Mouse (Mus musculus): ENCODE results near the gene Cideb. TPM values are rescaled to one million over a fixed set of nuclear protein-coding genes. Genes with fewer than 3 reads are reported as not detected.

The Cideb gene
- polyA plus RNA-seq, 1 experiment from 2014 or later, result 0.18 TPM

DNA sequence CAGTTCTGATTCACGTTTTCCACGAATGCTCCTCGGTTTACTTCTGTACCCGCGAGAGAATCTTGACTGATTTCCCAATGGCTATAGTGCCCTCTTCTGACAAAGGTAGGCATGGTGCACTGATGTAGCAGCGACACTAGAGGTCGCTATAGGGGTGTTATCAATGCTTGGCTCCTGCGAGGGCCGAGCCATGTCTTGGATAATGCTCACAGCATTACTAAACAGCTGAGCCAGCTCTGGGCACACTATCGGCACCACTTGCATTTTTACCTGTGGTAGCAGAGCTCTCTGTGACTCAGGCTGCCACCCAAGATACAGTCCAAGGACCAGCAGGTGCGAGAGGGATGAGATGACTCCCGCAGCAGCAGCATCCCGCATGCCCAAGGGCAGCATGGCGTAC is 23.1 kb upstream of the Cideb start:
- Histone ChIP-seq H3K4me3 (peak overlapping the region; percentile 55), H3K36me3 (peaks cover 32% of the 10 kb centered on the region), H3K4me1 (peaks cover 31% of the 10 kb centered on the region), H3K27me3 (peaks cover 36% of the 10 kb centered on the region), H3K9ac (0 out of 2 replicates have a peak overlapping the region, but pooled peaks have one; percentile 55), H3K4me2 (peak overlapping the region; percentile 87), H3K27ac (peak overlapping the region; percentile 28; the same call in 1 of the 2 replicates), H3K9me3 (no peaks in the 10 kb centered on the region)
- 0 out of 2 replicates have a peak, but pooled peaks have one; percentile 22 for ATAC-seq (ENCODE audit: insufficient number of reproducible peaks, insufficient read depth, low FRiP score, low TSS enrichment, low read depth)
- WGBS, result 10% methylated on average over 14 of the region's 14 CpGs

DNA sequence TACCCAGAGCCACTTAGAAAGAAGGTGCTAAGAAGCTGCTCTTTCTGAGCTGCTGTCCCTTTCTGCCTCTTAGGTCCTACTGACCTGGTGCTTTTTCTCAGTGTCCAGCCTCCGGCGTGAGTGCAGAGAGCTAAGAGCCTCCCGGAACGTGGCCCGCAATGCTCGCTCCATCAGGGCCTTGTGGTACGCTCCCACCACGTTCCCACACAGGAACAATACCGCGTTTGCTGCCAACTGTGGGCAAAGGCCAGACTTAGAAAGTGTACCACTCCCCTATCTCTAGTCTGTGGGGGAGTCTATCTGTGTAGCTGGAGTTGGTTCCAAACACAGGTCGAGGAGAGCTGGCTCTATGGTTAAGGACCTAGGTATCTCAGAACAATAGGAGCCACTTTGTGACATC is 22.5 kb upstream of the Cideb start:
- Histone ChIP-seq H3K9me3 (no peaks in the 10 kb centered on the region), H3K4me1 (peaks cover 31% of the 10 kb centered on the region), H3K4me3 (no peak overlapping the region), H3K36me3 (peaks cover 27% of the 10 kb centered on the region), H3K27me3 (peaks cover 30% of the 10 kb centered on the region), H3K9ac (peak overlapping the region; percentile 23; the same call in 1 of the 2 replicates), H3K4me2 (peak overlapping the region; percentile 87), H3K27ac (no peak overlapping the region)
- WGBS, result 82% methylated on average over 11 of the region's 11 CpGs
- ATAC-seq (ENCODE audit: insufficient number of reproducible peaks, insufficient read depth, low FRiP score, low TSS enrichment, low read depth), result no peak

DNA sequence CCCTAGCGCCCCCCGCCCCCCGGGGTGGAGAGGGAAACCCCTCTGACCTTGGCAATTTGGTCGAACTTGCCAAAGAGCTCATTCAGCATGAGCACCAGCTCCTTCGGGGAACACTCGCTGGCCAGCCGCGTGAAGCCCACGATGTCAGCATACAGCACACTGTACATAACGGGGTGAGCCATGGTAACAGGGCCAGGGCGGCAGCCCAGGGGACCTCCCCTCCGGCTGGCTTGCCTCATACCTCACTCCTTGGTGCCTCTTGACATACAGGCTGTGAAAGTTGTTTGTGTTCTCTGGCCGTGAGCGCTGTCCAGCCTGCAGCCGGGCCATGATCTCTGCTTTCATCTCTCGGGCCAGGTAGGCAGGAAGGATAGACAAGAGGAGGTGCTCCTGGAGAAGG is 21.4 kb upstream of the Cideb start:
- no peak for ATAC-seq (ENCODE audit: insufficient number of reproducible peaks, insufficient read depth, low FRiP score, low TSS enrichment, low read depth)
- no peak overlapping the region for H3K4me2 ChIP-seq
- WGBS, result 60% methylated on average over 16 of the region's 16 CpGs
- H3K4me1 ChIP-seq, result peaks cover 31% of the 10 kb centered on the region
- H3K36me3 ChIP-seq, result peaks cover 27% of the 10 kb centered on the region
- no peak overlapping the region for H3K4me3 ChIP-seq
- no peak overlapping the region for H3K27ac ChIP-seq
- no peak overlapping the region for H3K9ac ChIP-seq
- peaks cover 19% of the 10 kb centered on the region for H3K27me3 ChIP-seq
- no peaks in the 10 kb centered on the region for H3K9me3 ChIP-seq

DNA sequence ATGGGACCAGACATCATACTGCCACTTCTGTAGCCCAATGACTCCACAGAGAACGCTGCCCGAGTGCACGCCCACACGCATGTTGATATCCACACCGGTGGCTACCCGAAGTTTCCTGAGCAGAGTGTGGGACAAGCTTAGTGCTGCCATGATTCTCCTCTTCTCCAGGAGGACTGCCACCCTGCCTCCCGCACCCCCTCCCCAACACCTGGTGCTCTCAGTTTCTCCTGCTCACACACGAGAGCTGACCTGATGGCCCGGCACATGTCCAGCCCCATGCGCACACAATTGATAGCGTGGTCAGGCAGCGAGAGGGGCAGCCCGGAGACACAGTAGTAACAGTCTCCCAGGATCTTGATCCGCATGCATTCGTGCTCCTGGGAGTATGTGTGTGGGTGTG is 20.4 kb upstream of the Cideb start:
- no peak for ATAC-seq (ENCODE audit: insufficient number of reproducible peaks, insufficient read depth, low FRiP score, low TSS enrichment, low read depth)
- Histone ChIP-seq H3K27me3 (peaks cover 10% of the 10 kb centered on the region), H3K4me2 (no peak overlapping the region), H3K4me3 (no peak overlapping the region), H3K9me3 (no peaks in the 10 kb centered on the region), H3K9ac (no peak overlapping the region), H3K4me1 (peaks cover 25% of the 10 kb centered on the region), H3K36me3 (peaks cover 27% of the 10 kb centered on the region), H3K27ac (no peak overlapping the region)
- WGBS, result 89% methylated on average over 15 of the region's 15 CpGs

DNA sequence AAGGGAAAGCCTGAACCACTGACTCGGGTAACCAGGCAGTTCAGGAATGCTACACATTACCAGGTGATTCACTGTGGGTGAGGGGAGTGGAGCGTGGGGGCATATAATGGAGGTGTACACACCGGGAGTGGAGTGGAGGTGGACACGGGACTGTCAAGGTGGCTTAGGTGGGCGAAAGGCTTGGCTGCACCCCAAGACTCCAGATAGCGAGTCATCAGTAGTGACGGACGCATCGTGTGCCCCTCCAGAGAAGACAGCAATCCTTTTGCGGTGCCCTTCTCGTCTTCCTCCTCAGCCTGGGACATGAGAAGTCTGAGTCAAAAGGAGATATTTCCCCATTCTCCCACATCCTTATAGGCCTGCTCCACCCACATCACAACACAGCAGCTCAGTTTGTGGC is 19.5 kb upstream of the Cideb start:
- Histone ChIP-seq H3K27me3 (peaks cover 12% of the 10 kb centered on the region; the same call in 1 of the 2 replicates), H3K4me1 (peaks cover 22% of the 10 kb centered on the region)
- WGBS, result 90% methylated on average over 11 of the region's 11 CpGs

DNA sequence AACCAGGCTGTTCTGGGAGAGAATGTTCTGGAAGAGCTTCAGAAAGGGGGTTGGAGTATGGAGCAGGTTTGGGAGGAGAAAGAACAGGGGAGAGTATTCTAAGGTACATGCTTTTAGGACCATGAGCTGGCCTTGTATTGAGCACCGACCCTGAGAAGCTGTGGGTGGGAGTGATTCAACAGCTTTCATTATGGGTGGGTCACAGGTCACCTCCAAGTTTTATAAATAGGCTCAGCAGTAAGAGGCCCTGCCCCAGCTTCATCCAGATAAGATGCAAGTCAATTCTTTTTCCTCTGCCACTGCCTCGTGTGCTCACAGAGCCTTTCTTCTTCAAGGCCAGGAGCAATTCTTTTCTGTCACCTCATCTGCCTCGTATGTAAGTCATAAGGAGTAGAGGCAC is 18.9 kb upstream of the Cideb start:
- H3K27me3 ChIP-seq, result peaks cover 6% of the 10 kb centered on the region; the same call in 1 of the 2 replicates
- no peaks in the 10 kb centered on the region for H3K9me3 ChIP-seq
- no peak overlapping the region for H3K27ac ChIP-seq
- 50% methylated on average over 3 of the region's 3 CpGs for WGBS
- no peak overlapping the region for H3K4me3 ChIP-seq
- H3K9ac ChIP-seq, result no peak overlapping the region
- peaks cover 16% of the 10 kb centered on the region for H3K4me1 ChIP-seq
- peaks cover 27% of the 10 kb centered on the region for H3K36me3 ChIP-seq
- ATAC-seq (ENCODE audit: insufficient number of reproducible peaks, insufficient read depth, low FRiP score, low TSS enrichment, low read depth), result no peak
- H3K4me2 ChIP-seq, result no peak overlapping the region

More for the DNA sequence above, 19.5 kb upstream of the Cideb start:
- Histone ChIP-seq H3K27ac (no peak overlapping the region), H3K4me2 (no peak overlapping the region), H3K9ac (no peak overlapping the region), H3K36me3 (peaks cover 27% of the 10 kb centered on the region), H3K4me3 (no peak overlapping the region), H3K9me3 (no peaks in the 10 kb centered on the region)
- ATAC-seq (ENCODE audit: insufficient number of reproducible peaks, insufficient read depth, low FRiP score, low TSS enrichment, low read depth), result no peak

DNA sequence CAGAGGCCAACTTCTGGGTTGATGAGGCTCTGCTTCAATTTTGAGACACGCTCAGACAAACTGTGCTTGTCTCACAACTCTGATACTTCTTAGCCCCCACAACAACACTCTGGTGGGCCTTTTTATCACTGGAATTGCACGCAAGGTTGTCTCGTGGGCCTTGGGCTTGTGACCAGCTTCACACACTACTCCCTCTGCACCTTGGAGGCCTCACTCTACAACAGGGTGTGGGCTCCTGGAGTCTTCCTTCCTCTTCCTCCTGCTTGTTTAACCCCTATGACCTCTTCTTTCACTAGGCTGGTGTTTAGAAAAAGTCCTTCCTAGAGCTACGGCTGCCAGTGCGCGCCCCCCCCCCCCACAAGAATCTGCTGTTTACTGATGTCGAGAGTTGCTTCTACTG is 18.5 kb upstream of the Cideb start:
- no peak overlapping the region for H3K4me2 ChIP-seq
- 52% methylated on average over 7 of the region's 7 CpGs for WGBS
- ATAC-seq (ENCODE audit: insufficient number of reproducible peaks, insufficient read depth, low FRiP score, low TSS enrichment, low read depth), result no peak
- H3K27me3 ChIP-seq, result 0 out of 2 replicates have a peak, but pooled peaks cover 5% of the 10 kb centered on the region
- peaks cover 27% of the 10 kb centered on the region for H3K36me3 ChIP-seq
- no peak overlapping the region for H3K27ac ChIP-seq
- H3K4me1 ChIP-seq, result peaks cover 11% of the 10 kb centered on the region
- no peak overlapping the region for H3K4me3 ChIP-seq
- no peak overlapping the region for H3K9ac ChIP-seq
- no peaks in the 10 kb centered on the region for H3K9me3 ChIP-seq

DNA sequence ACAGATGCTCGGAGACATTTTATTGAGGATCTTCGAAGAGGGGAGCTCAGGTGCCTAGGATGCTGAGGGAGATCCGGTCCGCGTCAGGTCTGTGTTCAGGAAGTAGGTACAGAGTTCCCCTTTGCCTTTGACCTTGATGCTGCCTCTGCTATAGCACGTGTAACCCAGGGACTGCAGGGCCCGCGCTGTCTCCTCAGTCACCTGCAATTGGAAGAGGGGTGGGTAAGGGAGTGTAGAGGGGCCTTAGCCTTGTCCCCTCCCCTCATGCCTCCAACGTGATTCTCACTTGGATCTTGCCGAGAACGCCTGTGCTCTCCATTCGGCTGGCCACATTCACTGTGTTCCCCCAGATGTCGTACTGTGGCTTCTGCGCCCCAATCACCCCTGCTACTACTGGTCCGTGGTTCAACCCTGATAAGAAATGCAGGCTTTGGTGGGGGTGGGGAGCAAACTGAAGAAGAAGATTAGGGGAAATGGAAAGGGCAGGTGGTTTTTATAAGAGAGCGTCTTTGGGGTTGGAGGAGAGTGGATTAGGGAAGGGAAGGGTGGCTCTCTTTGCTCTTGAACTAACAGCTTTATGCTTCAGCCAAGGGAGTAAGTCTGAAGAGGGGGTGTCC is 10.9 kb upstream of the Cideb start:
- peaks cover 5% of the 10 kb centered on the region; the same call in 1 of the 2 replicates for H3K4me1 ChIP-seq
- no peak overlapping the region for H3K4me2 ChIP-seq
- 78% methylated on average over 16 of the region's 16 CpGs for WGBS
- peaks cover 5% of the 10 kb centered on the region; the same call in 1 of the 2 replicates for H3K36me3 ChIP-seq
- H3K9me3 ChIP-seq, result no peaks in the 10 kb centered on the region
- H3K4me3 ChIP-seq, result no peak overlapping the region
- H3K27me3 ChIP-seq, result peaks cover 61% of the 10 kb centered on the region
- ATAC-seq (ENCODE audit: insufficient number of reproducible peaks, insufficient read depth, low FRiP score, low TSS enrichment, low read depth), result no peak
- H3K9ac ChIP-seq, result no peak overlapping the region
- H3K27ac ChIP-seq, result no peak overlapping the region

DNA sequence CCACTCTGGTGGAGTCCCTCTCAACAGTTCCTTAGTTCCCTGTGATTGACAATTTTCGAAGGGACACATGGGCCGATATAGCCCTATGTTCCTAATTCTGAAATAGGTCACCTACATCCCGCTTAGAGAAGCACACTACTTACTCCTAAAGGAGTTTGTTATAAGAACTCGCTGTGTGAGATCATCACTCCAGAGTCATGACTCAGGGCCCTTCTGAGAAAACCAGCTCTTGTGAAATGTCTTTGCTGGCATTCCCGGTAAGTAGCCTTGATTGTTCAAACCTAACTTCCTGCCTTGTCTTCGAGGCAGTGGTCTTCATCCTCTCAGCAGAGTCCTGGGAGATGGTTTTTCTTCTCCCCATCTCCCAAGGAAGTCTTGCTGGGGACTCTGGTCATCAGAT is 10.3 kb upstream of the Cideb start:
- Histone ChIP-seq H3K27ac (no peak overlapping the region), H3K27me3 (peaks cover 66% of the 10 kb centered on the region), H3K4me2 (peak overlapping the region; percentile 85; the same call in 1 of the 2 replicates), H3K36me3 (peaks cover 5% of the 10 kb centered on the region; the same call in 1 of the 2 replicates), H3K4me3 (no peak overlapping the region), H3K4me1 (peaks cover 5% of the 10 kb centered on the region; the same call in 1 of the 2 replicates), H3K9ac (no peak overlapping the region), H3K9me3 (no peaks in the 10 kb centered on the region)
- WGBS, result 84% methylated on average over 6 of the region's 6 CpGs
- ATAC-seq (ENCODE audit: insufficient number of reproducible peaks, insufficient read depth, low FRiP score, low TSS enrichment, low read depth), result no peak

DNA sequence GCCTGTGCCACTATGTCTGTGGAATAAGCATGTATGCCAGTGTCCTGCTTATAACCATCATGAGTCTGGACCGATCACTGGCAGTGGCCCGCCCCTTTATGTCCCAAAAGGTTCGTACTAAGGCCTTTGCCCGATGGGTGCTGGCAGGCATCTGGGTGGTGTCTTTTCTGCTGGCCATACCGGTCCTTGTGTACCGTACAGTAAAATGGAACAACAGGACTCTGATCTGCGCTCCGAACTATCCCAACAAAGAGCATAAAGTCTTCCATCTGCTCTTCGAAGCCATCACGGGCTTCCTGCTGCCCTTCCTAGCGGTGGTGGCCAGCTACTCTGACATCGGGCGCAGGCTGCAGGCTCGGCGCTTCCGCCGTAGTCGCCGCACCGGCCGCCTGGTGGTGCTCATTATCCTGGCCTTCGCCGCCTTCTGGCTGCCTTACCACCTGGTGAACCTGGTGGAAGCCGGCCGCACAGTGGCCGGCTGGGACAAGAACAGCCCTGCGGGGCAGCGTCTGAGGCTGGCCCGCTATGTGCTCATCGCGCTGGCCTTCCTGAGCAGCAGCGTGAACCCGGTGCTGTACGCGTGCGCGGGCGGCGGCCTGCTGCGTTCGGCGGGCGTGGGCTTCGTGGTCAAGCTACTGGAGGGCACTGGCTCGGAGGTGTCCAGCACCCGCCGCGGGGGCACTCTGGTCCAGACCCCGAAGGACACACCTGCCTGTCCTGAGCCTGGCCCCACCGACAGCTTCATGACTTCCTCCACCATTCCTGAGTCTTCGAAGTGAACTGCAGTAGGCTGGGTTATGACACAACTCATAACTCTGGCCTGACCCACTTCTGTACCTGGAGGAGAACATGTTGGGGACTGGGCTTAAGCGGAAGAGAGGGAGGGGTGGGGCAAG is 9.5 kb upstream of the Cideb start:
- H3K27me3 ChIP-seq, result peaks cover 70% of the 10 kb centered on the region
- no peak overlapping the region for H3K27ac ChIP-seq
- peak overlapping the region; percentile 77 for H3K9ac ChIP-seq

DNA sequence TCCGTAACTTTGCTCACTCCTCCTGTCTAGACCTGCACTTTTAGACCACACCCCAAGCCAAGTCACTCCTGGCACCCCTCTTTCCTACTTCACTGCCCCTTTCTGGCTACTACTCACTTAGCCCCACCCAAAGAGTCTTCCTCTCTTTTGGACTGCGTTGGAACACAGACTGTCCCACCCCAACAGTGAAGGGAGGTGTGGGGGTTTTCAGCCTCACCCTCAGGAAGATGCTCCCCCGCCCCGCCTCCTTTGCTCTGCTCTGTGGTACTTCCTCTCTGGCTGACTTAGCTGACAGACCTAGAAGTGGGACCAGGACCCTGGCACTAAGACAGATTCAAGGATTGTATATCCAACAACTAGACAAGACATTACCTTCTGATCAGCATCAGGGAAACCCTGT is 7.4 kb upstream of the Cideb start, which contains the start of gene Ltb4r1:
TSS of gene Ltb4r1 (plus strand) at position 267 of the 400 bp plus-strand sequence.
- ATAC-seq (ENCODE audit: insufficient number of reproducible peaks, insufficient read depth, low FRiP score, low TSS enrichment, low read depth), result no peak
- no peak within 1 kb of the TSS for H3K4me3 ChIP-seq
- H3K9ac ChIP-seq, result no peak within 1 kb of the TSS
- no peak within 1 kb of the TSS for H3K4me2 ChIP-seq
- H3K4me1 ChIP-seq, result peaks cover 22% of the 10 kb centered on the region
- no peaks in the 10 kb centered on the region for H3K9me3 ChIP-seq
- peaks cover 89% of the 10 kb centered on the region for H3K27me3 ChIP-seq
- peaks cover 5% of the 10 kb centered on the region; the same call in 1 of the 2 replicates for H3K36me3 ChIP-seq
- WGBS, result 64% methylated on average over 4 of the region's 4 CpGs
- no peak within 1 kb of the TSS for H3K27ac ChIP-seq

More for the DNA sequence above, 9.5 kb upstream of the Cideb start:
- H3K4me2 ChIP-seq, result peak overlapping the region; percentile 85
- peak overlapping the region; percentile 46 for H3K4me3 ChIP-seq
- no peaks in the 10 kb centered on the region for H3K9me3 ChIP-seq
- peak; percentile 44 for ATAC-seq (ENCODE audit: insufficient number of reproducible peaks, insufficient read depth, low FRiP score, low TSS enrichment, low read depth)
- peaks cover 5% of the 10 kb centered on the region; the same call in 1 of the 2 replicates for H3K36me3 ChIP-seq
- 10% methylated on average over 52 of the region's 52 CpGs for WGBS
- H3K4me1 ChIP-seq, result peaks cover 11% of the 10 kb centered on the region
